Mouse (Mus musculus) stomach, postnatal 0 days (tissue): Measurements from ENCODE around the gene Vps26c. TPM values are rescaled to one million over a fixed set of nuclear protein-coding genes. Genes with fewer than 3 reads are reported as not detected.

Source experiments
- ATAC-seq: fragments of 200-750 bp; cut with Nextera tagmentation; 2 replicates; pipeline ENCODE4 v1.8.0; 2017; ENCODE audit not compliant: low FRiP score, low TSS enrichment
- DNase-seq: peaks from one replicate; pipeline ENCODE4 v3.0.0-alpha.2; 2016; ENCODE audit warnings: low spot score
- H3K27ac ChIP-seq: fragments of 300-500 bp; sonication (generic); replicated peaks from 2 replicates; pipeline ENCODE4 v1.5.1; 2014; ENCODE audit warnings: mild to moderate bottlenecking, control low read depth
- H3K27me3 ChIP-seq: fragments of 300-500 bp; sonication (generic); 2 replicates; pipeline ENCODE4 v1.6.1; 2014; ENCODE audit warnings: low read length; ENCODE audit not compliant: control insufficient read depth, insufficient read depth
- H3K36me3 ChIP-seq: fragments of 300-500 bp; sonication (generic); 2 replicates; pipeline ENCODE4 v1.6.1; 2014; ENCODE audit warnings: low read length, mixed read lengths; ENCODE audit not compliant: control insufficient read depth, insufficient read depth
- H3K4me1 ChIP-seq: fragments of 300-500 bp; sonication (generic); replicated peaks from 2 replicates; pipeline ENCODE4 v1.6.1; 2014; ENCODE audit warnings: antibody characterized with exemption; ENCODE audit not compliant: control insufficient read depth, insufficient read depth
- H3K4me2 ChIP-seq: fragments of 300-500 bp; sonication (generic); replicated peaks from 2 replicates; pipeline ENCODE4 v1.6.1; 2014; ENCODE audit warnings: low read depth, mild to moderate bottlenecking, control low read depth, moderate library complexity
- H3K4me3 ChIP-seq: fragments of 300-500 bp; sonication (generic); 2 replicates; pipeline ENCODE4 v1.5.1; 2014; ENCODE audit warnings: low read depth, low read length, control low read depth
- H3K9ac ChIP-seq: fragments of 300-500 bp; sonication (generic); 2 replicates; pipeline ENCODE4 v1.6.1; 2014; ENCODE audit warnings: mild to moderate bottlenecking, low read length, control low read depth, mixed read lengths
- H3K9me3 ChIP-seq: fragments of 300-500 bp; sonication (generic); 2 replicates; pipeline ENCODE4 v1.6.1; 2016; ENCODE audit warnings: low read length; ENCODE audit not compliant: control insufficient read depth
- CTCF ChIP-seq: IDR thresholded peaks from 2 replicates; pipeline ENCODE4 v1.5.1; 2016; ENCODE audit warnings: antibody characterized with exemption, low read depth, mild to moderate bottlenecking, moderate library complexity
- EP300 ChIP-seq: optimal IDR thresholded peaks from 2 replicates; pipeline ENCODE3; 2016; ENCODE audit warnings: antibody characterized with exemption
- whole genome bisulfite sequencing: fragments of 180-500 bp; shearing (Covaris S2); extraction: QIAGEN DNeasy Blood & Tissue Kit; methylation state at CpG from one replicate; pipeline ENCODE4 v1.1.7; 2014; 5-methylcytosine and 5-hydroxymethylcytosine counted together
- polyA plus RNA-seq: library from polyadenylated mRNA; unstranded; fragments of >200 nt; fragmentation: Nextera tagmentation; extraction: Ambion mirVana; gene quantifications from 2 replicates; pipeline ENCODE4 v1.2.1, GENCODE M21; 2015

Gene Vps26c
- polyA plus RNA-seq, 1 experiment from 2014 or later: 28.5 TPM

DNA sequence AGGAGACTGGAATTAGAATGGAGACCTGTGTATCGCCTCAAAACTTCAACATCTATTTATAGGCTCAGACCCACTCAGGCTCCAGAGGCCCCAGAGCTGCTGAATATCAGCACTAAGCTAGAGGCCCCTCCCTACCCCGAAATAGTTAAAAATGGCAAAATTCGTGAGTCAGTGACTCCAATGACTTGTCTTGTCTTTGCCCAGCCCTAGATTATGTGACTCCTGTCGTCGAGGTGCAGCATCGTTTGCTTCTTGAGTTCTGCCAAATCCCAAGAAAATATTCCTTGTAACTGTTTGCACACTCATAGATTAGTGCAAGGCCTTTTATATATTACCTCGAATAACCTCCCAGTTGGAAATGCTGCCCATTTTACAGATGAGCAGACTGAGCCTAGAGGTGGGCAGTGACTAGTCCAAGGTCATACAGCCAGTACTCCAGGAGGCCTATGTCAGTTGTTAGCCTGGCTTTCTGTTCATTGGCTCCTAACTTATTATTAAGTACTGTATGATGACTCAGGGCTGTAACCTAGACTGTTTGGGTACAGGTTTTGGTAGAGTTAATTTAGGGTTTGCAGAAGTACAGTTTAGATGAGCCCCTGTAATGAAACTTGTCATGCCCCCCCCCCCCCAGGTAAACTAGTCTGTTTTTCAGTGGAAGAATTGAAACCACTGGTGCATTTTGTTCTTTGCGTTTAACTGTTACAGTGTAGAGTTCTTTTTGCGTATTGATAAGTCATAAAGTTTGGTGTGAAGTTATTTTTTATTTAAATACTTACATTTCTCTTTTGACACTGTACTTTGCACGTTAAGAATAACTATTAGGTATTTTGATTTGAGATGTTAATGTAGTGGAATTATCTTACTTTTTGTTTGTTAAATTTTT is 44.7 kb upstream of the Vps26c start:
- peak overlapping the region; percentile 100 for H3K9ac ChIP-seq
- H3K27me3 ChIP-seq: no peaks in the 10 kb centered on the region
- 18% methylated on average over 10 of the region's 10 CpGs for WGBS
- TF ChIP-seq EP300 (no peak), CTCF (no peak)
- DNase-seq (no peak), ATAC-seq (no peak)
- peak overlapping the region; percentile 100 for H3K27ac ChIP-seq
- H3K9me3 ChIP-seq: no peaks in the 10 kb centered on the region
- peaks cover 4% of the 10 kb centered on the region; the same call in 1 of the 2 replicates for H3K4me1 ChIP-seq
- H3K4me3 ChIP-seq: peak overlapping the region; percentile 95
- peak overlapping the region; percentile 72 for H3K4me2 ChIP-seq
- no peaks in the 10 kb centered on the region for H3K36me3 ChIP-seq

- H3K36me3 ChIP-seq: no peaks in the 10 kb centered on the region
- peak overlapping the region; percentile 100 for H3K27ac ChIP-seq
- peaks cover under 1% of the 10 kb centered on the region; the same call in 1 of the 2 replicates for H3K4me1 ChIP-seq
- H3K4me2 ChIP-seq: peak overlapping the region; percentile 72
- DNase-seq: peak; percentile 65
- H3K27me3 ChIP-seq: no peaks in the 10 kb centered on the region
- peak; percentile 4; the same call in 1 of the 2 replicates for ATAC-seq
- under 1% methylated on average over 43 of the region's 88 CpGs for WGBS
- no peak for TF ChIP-seq EP300
- no peaks in the 10 kb centered on the region for H3K9me3 ChIP-seq
- peak overlapping the region; percentile 100 for H3K9ac ChIP-seq
- peak overlapping the region; percentile 95 for H3K4me3 ChIP-seq
These were observed 43.9 kb upstream of the Vps26c start for GRCm38 (mm10) chr16:94570361-94571041.

DNA sequence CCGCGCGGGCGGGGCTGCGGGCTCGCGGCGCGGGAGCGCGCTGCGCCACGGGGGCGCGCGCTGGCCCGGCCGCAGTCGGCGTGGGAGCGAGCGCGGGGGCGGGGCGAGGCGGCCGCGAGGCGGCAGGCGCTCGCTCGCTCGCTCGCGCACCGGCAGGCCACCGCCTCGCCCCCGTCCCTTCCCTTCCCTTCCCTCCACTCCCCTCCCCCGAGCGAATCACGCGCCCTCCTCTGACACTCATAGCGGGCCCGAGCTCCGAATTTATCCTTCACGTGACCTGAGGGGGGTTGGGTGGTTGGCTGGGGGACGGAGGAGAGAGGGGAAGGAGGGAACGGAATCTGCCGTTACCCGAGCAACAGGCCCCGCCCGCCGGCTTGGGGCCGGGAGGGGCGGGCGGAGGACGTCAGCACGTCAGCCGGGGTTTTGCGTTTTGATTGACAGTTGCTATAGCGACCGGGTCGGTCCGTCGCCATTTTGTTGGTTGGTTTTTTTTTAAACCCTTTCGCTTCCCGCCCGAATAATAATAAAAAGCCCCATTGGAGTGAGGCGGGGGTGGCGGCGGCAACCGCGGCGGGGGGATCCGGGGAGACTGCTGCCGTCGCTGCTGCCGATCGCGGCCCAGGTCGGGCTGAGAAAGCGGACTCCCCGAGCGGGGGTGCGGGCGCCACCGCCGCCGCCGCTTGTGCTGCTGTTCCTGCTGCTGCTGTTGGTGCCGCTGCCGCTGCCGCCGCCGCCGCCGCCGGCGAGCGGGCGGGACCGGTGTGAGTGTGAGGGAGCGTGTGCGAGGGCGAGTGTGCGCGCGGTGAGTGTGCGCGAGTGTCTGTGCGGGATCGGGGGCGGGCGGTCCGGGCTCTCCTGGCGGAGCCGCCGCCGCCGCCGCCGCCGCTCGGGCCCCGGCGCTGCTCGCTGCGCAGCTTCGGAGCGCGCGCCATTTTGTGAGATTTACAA is 42.9 kb upstream of the Vps26c start, which contains the start of gene Dyrk1a:
TSS of gene Dyrk1a (plus strand) at position 782 of the 948 bp plus-strand sequence.
- H3K4me2 ChIP-seq: peak within 1 kb of the TSS; percentile 72
- under 1% methylated on average over 116 of the region's 133 CpGs for WGBS
- H3K9ac ChIP-seq: peak within 1 kb of the TSS; percentile 100
- peak within 1 kb of the TSS; percentile 95 for H3K4me3 ChIP-seq
- H3K9me3 ChIP-seq: no peaks in the 10 kb centered on the region
- no peaks in the 10 kb centered on the region for H3K27me3 ChIP-seq
- ATAC-seq (peak; percentile 95), DNase-seq (peak; percentile 100)
- no peaks in the 10 kb centered on the region for H3K4me1 ChIP-seq
- H3K27ac ChIP-seq: peak within 1 kb of the TSS; percentile 100
- no peaks in the 10 kb centered on the region for H3K36me3 ChIP-seq
- TF ChIP-seq EP300 (no peak), CTCF (peak; percentile 29)

- DNase-seq: peak; percentile 85
- TF ChIP-seq EP300: no peak
- TF ChIP-seq CTCF: no peak
- 1% methylated on average over 51 of the region's 53 CpGs for WGBS
- peak overlapping the region; percentile 90 for H3K9ac ChIP-seq
- H3K4me3 ChIP-seq: peak overlapping the region; percentile 95
- H3K27ac ChIP-seq: peak overlapping the region; percentile 100
- peak overlapping the region; percentile 61 for H3K4me2 ChIP-seq
- peak; percentile 80; the same call in 1 of the 2 replicates for ATAC-seq
- H3K36me3 ChIP-seq: no peaks in the 10 kb centered on the region
- H3K4me1 ChIP-seq: no peaks in the 10 kb centered on the region
- no peaks in the 10 kb centered on the region for H3K9me3 ChIP-seq
- no peaks in the 10 kb centered on the region for H3K27me3 ChIP-seq
These were observed 42.0 kb upstream of the Vps26c start for GRCm38 (mm10) chr16:94568335-94569228.

- H3K9me3 ChIP-seq: no peaks in the 10 kb centered on the region
- TF ChIP-seq CTCF (no peak), EP300 (no peak)
- no peaks in the 10 kb centered on the region for H3K27me3 ChIP-seq
- no peak overlapping the region for H3K4me2 ChIP-seq
- no peaks in the 10 kb centered on the region for H3K4me1 ChIP-seq
- H3K36me3 ChIP-seq: no peaks in the 10 kb centered on the region
- no peak overlapping the region for H3K27ac ChIP-seq
- DNase-seq: no peak
- no peak overlapping the region for H3K9ac ChIP-seq
- ATAC-seq: no peak
- no peak overlapping the region for H3K4me3 ChIP-seq
- 78% methylated on average over 5 of the region's 5 CpGs for WGBS
These were observed 41.1 kb upstream of the Vps26c start for GRCm38 (mm10) chr16:94567751-94568150.
